Mouse (Mus musculus) MEL (cell line): ENCODE measurements around the gene Ccl3.

Experiments used
- CHD2 ChIP-seq: IDR thresholded peaks from 2 replicates; pipeline ENCODE4 v1.6.1; 2011; ENCODE audit warnings: low read length, improper control_type of control experiment
- CTCF ChIP-seq, 3 experiments: IDR thresholded peaks in 2 of 3; conservative IDR thresholded peaks in 1 of 3; 2 replicates each; pipeline ENCODE4 v1.5.1; 2011 to 2012; ENCODE audit warnings: low read length in 3 of 3, low read depth in 2 of 3, mild to moderate bottlenecking in 2 of 3, improper control_type of control experiment in 1 of 3, inconsistent platforms in 1 of 3, mixed read lengths in 1 of 3, moderate library complexity in 1 of 3; ENCODE audit not compliant: control insufficient read depth in 1 of 3, insufficient read depth in 1 of 3, poor library complexity in 1 of 3, severe bottlenecking in 1 of 3
- E2F4 ChIP-seq: IDR thresholded peaks from 2 replicates; pipeline ENCODE4 v1.6.1; 2011; ENCODE audit warnings: low read depth, low read length, improper control_type of control experiment, borderline replicate concordance
- EP300 ChIP-seq, 2 experiments: IDR thresholded peaks; 2 replicates each; pipeline ENCODE4 v1.6.1; 2011; ENCODE audit warnings: improper control_type of control experiment in 2 of 2, low read length in 2 of 2, low read depth in 1 of 2, mild to moderate bottlenecking in 1 of 2
- ETS1 ChIP-seq: IDR thresholded peaks from 2 replicates; pipeline ENCODE4 v1.6.1; 2012; ENCODE audit warnings: low read depth, mild to moderate bottlenecking, inconsistent platforms, low read length, improper control_type of control experiment, moderate library complexity
- GABPA ChIP-seq: IDR thresholded peaks from 2 replicates; pipeline ENCODE4 v1.6.1; 2012; ENCODE audit warnings: low read depth, mild to moderate bottlenecking, inconsistent platforms, low read length, improper control_type of control experiment, moderate library complexity
- JUND ChIP-seq: IDR thresholded peaks from 2 replicates; pipeline ENCODE4 v1.6.1; 2011; ENCODE audit warnings: low read depth, mild to moderate bottlenecking, improper control_type of control experiment, low read length
- MAX ChIP-seq: IDR thresholded peaks from 2 replicates; pipeline ENCODE4 v1.6.1; 2011; ENCODE audit warnings: low read length, improper control_type of control experiment
- POLR2A ChIP-seq, 2 experiments: IDR thresholded peaks; 2 replicates each; pipeline ENCODE4 v1.6.1; 2011 to 2012; ENCODE audit warnings: low read length in 2 of 2, mild to moderate bottlenecking in 2 of 2, control low read depth in 1 of 2, improper control_type of control experiment in 1 of 2, low read depth in 1 of 2, moderate library complexity in 1 of 2; ENCODE audit not compliant: control insufficient read depth in 1 of 2, insufficient read depth in 1 of 2, poor library complexity in 1 of 2
- SMC3 ChIP-seq: IDR thresholded peaks from 2 replicates; pipeline ENCODE4 v1.6.1; 2011; ENCODE audit warnings: low read depth, low read length, improper control_type of control experiment
- TAL1 ChIP-seq: IDR thresholded peaks from 2 replicates; pipeline ENCODE4 v1.6.1; 2012; ENCODE audit warnings: mild to moderate bottlenecking, inconsistent platforms, low read length, moderate library complexity, mixed read lengths
- UBTF ChIP-seq: IDR thresholded peaks from 2 replicates; pipeline ENCODE4 v1.6.1; 2012; ENCODE audit warnings: low read depth, mild to moderate bottlenecking, inconsistent platforms, low read length, improper control_type of control experiment, moderate library complexity, borderline replicate concordance; ENCODE audit not compliant: insufficient read depth
- USF1 ChIP-seq: IDR thresholded peaks from 2 replicates; pipeline ENCODE4 v1.6.1; 2014; ENCODE audit warnings: low read depth, mild to moderate bottlenecking, inconsistent platforms, low read length, improper control_type of control experiment, moderate library complexity

GRCm38 (mm10) chr11:83649305-83649841, at the start of gene Ccl3:
- TF ChIP-seq SMC3 (no peak), ETS1 (no peak), CTCF (IDR thresholded peaks at IDR 0.05 in 2 of 3, conservative IDR thresholded peaks at IDR 0.05 in 1 of 3; ENCODE audit: control insufficient read depth in 1 of 3, insufficient read depth in 1 of 3, low read depth in 2 of 3, low read length in 3 of 3, poor library complexity in 1 of 3, severe bottlenecking in 1 of 3) (no peak), GABPA (no peak), JUND (no peak), UBTF (no peak), POLR2A (IDR thresholded peaks at IDR 0.05; ENCODE audit: control insufficient read depth in 1 of 2, insufficient read depth in 1 of 2, low read depth in 1 of 2, low read length in 2 of 2, poor library complexity in 1 of 2) (no peak), USF1 (no peak), EP300 (IDR thresholded peaks at IDR 0.05; ENCODE audit: low read depth in 1 of 2, low read length in 2 of 2) (no peak), TAL1 (no peak), E2F4 (no peak), CHD2 (no peak), MAX (no peak)
